Mouse (Mus musculus): Measurements from ENCODE around the gene Btg4.

- no peak for TF ChIP-seq CTCF (IDR thresholded peaks at IDR 0.05; ENCODE audit: low read depth, low read length)
- no peak for TF ChIP-seq POLR2A (IDR thresholded peaks at IDR 0.05; ENCODE audit: insufficient read depth, low read length)
Measured at GRCm38 (mm10) chr9:51163989-51164388, 103.3 kb downstream of the Btg4 start.

All from ES-Bruce4 (cell line).